Mouse (Mus musculus) midbrain, embryonic 11.5 days (tissue): ENCODE data around the gene Egln2. TPM values are rescaled to one million over a fixed set of nuclear protein-coding genes. Genes with fewer than 3 reads are reported as not detected.
A peak's percentile ranks its signal among the peaks of the same experiment; 100 is the strongest.

Experiments
- ATAC-seq: fragments of 200-750 bp; cut with Nextera tagmentation; 2 replicates; pipeline ENCODE4 v1.8.0; 2017; ENCODE audit warnings: moderate TSS enrichment, moderate library complexity; ENCODE audit not compliant: low FRiP score
- DNase-seq: peaks from one replicate; pipeline ENCODE4 v3.0.0; 2015; ENCODE audit warnings: low spot score; ENCODE audit errors: missing footprints
- H3K27ac ChIP-seq: fragments of 300-500 bp; sonication (generic); 2 replicates; pipeline ENCODE4 v1.5.1; 2014; ENCODE audit warnings: low read depth, low read length
- H3K27me3 ChIP-seq: fragments of 300-500 bp; sonication (generic); 2 replicates; pipeline ENCODE4 v1.6.1; 2014; ENCODE audit warnings: mild to moderate bottlenecking, low read length, moderate library complexity, mixed read lengths; ENCODE audit not compliant: control insufficient read depth, insufficient read depth
- H3K36me3 ChIP-seq: fragments of 300-500 bp; sonication (generic); 2 replicates; pipeline ENCODE4 v1.6.1; 2014; ENCODE audit warnings: mild to moderate bottlenecking, low read length, moderate library complexity, mixed read lengths; ENCODE audit not compliant: control insufficient read depth, insufficient read depth
- H3K4me1 ChIP-seq: fragments of 300-500 bp; sonication (generic); 2 replicates; pipeline ENCODE4 v1.6.1; 2014; ENCODE audit warnings: low read length; ENCODE audit not compliant: control insufficient read depth, insufficient read depth
- H3K4me2 ChIP-seq: fragments of 300-500 bp; sonication (generic); 2 replicates; pipeline ENCODE4 v1.6.1; 2014; ENCODE audit warnings: mild to moderate bottlenecking, moderate library complexity
- H3K4me3 ChIP-seq: fragments of 300-500 bp; sonication (generic); 2 replicates; pipeline ENCODE4 v1.5.1; 2014; ENCODE audit warnings: low read depth, low read length
- H3K9ac ChIP-seq: fragments of 300-500 bp; sonication (generic); 2 replicates; pipeline ENCODE4 v1.6.1; 2014; ENCODE audit warnings: low read length
- H3K9me3 ChIP-seq: fragments of 300-500 bp; sonication (generic); 2 replicates; pipeline ENCODE4 v1.6.1; 2016; ENCODE audit warnings: low read length; ENCODE audit not compliant: control insufficient read depth
- WGBS: fragments of 180-500 bp; shearing (Covaris S2); extraction: QIAGEN DNeasy Blood & Tissue Kit; methylation state at CpG from one replicate; pipeline ENCODE4 v1.1.7; 2014; 5-methylcytosine and 5-hydroxymethylcytosine counted together
- polyA plus RNA-seq: library from polyadenylated mRNA; unstranded; fragments of >200 nt; fragmentation: Nextera tagmentation; extraction: Ambion mirVana; gene quantifications from 2 replicates; pipeline ENCODE4 v1.2.1, GENCODE M21; 2014

The Egln2 gene
- polyA plus RNA-seq, 1 experiment from 2014 or later, result 43.5 TPM

DNA sequence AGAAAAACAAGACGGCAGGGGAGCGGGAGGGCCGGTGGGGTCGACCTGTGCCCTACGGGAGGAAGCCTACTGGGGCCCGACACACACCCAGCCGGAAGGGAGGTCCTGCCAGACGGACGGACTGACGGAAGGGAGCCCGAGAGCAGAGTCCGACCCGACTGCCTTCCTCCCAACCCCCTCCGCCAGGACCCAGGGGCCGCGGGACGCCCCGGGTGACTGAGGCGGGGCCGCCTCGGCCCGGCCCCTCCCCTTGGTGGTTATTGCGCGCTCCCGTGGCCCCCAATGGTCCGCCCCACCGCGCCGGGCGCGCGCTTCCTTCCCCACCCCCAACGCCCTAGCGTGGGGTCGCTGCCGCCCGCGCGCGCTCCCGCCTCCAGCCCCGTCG, 381 bp downstream of the Egln2 start:
- Histone ChIP-seq H3K27me3 (no peaks in the 10 kb centered on the region), H3K4me2 (peak overlapping the region; percentile 79), H3K4me1 (peaks cover 38% of the 10 kb centered on the region), H3K9ac (peak overlapping the region; percentile 86), H3K36me3 (peaks cover 5% of the 10 kb centered on the region; the same call in 1 of the 2 replicates), H3K4me3 (peak overlapping the region; percentile 78), H3K9me3 (no peaks in the 10 kb centered on the region), H3K27ac (peak overlapping the region; percentile 97)
- DNase-seq (peak; percentile 98), ATAC-seq (peak; percentile 85)
- 1% methylated on average over 24 of the region's 43 CpGs for WGBS

DNA sequence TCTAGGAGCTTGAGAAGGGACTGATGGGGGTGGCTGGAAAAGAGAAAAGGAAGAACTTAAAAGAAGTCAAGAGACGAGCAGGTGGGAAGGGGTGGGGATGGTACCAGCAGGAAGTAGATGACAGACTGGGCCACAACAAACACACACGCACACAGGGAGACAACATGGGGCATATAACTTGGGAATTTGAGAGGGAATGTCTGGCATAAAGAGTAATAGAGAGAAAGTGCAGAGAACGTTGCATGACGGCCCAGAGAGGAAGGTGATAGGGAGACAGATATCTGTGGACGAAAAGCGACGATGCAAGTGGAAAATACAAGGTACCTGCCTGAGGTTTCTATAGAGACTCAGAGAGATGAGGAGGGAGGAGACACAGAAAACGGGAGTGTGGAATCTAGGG, 906 bp downstream of the Egln2 start:
- Histone ChIP-seq H3K4me3 (peak overlapping the region; percentile 78), H3K9me3 (no peaks in the 10 kb centered on the region), H3K27ac (peak overlapping the region; percentile 97), H3K36me3 (peaks cover 5% of the 10 kb centered on the region; the same call in 1 of the 2 replicates), H3K9ac (peak overlapping the region; percentile 86), H3K4me1 (peaks cover 38% of the 10 kb centered on the region), H3K4me2 (peak overlapping the region; percentile 79), H3K27me3 (no peaks in the 10 kb centered on the region)
- DNase-seq, result no peak
- 5% methylated on average over 8 of the region's 8 CpGs for WGBS
- no peak for ATAC-seq

DNA sequence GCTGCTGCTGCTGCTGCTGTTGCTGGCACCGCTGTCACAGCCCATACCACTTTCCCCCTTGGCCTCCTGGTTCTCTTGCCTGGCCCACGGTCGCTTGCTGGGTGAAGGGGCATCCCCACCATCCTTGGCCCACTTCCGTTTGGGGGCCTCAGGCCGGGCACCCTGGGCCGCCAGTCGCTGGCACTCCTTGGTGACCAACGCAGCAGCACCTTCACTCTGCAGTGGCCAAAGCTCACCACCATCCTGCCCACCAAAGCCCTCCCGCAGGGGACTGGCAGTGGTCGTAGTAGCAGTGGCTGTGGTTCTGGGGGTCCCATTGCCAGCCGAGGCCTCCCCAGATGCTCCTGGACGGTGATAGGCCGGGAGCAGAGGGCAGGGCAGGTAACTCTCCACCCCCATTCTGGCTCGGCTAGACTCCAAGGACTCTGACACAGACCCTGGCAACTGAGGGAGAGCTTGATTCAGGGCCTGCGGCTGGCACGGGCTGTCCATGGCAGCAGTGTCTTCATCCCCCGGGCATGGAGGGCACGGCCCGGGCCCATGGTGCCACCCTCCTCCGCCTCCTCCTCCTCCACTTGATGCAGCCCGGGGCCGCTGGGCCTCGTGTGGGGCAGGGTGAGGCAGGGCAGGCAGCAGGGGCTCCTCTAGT, 1.5 kb downstream of the Egln2 start:
- ATAC-seq, result no peak
- peak overlapping the region; percentile 78 for H3K4me3 ChIP-seq
- H3K4me1 ChIP-seq, result peaks cover 38% of the 10 kb centered on the region
- DNase-seq, result peak; percentile 79
- H3K9ac ChIP-seq, result peak overlapping the region; percentile 86
- no peaks in the 10 kb centered on the region for H3K9me3 ChIP-seq
- 85% methylated on average over 22 of the region's 23 CpGs for WGBS
- no peak overlapping the region for H3K27ac ChIP-seq
- peak overlapping the region; percentile 79 for H3K4me2 ChIP-seq
- no peaks in the 10 kb centered on the region for H3K27me3 ChIP-seq
- peaks cover 5% of the 10 kb centered on the region; the same call in 1 of the 2 replicates for H3K36me3 ChIP-seq

DNA sequence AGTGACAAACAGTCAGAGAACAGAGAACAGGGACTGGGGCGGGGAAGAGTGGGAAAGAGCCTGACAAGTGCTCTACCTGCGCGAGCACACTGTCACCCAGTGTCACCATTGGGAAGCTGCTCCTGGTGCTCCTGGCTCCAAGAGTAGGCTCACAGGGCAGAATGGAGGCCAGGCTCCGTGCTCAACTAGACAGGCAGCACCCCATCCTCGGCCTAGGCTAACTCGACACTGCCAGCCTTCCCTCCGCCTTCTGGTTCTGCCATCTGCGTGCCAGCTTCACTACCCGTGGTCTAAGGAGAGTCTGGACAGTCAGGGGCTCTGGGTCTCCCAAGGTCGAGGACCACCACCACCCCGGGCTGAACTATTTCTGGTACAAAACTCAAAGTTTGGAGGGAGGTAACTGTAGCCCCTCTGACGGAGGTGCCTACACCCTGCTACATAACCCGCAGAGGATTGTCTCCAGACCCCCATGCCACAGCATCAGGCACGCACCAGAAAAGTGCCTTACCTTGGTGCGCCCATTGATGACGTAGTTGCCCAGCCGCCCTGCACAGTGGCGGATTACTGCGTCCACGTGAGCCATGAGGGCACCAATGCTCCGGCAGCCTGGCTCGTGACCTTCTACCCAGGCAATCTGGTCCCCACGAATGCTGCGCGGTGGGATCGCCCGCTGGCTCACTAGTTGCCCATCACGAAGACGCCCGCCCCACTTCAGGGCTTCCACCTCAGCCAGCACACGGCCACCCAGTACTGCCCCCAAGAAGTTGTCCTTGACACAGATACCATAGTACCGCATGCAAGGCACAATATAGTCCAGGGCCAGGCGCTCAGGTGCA, 2.3 kb downstream of the Egln2 start:
- peak; percentile 68 for DNase-seq
- H3K9me3 ChIP-seq, result no peaks in the 10 kb centered on the region

DNA sequence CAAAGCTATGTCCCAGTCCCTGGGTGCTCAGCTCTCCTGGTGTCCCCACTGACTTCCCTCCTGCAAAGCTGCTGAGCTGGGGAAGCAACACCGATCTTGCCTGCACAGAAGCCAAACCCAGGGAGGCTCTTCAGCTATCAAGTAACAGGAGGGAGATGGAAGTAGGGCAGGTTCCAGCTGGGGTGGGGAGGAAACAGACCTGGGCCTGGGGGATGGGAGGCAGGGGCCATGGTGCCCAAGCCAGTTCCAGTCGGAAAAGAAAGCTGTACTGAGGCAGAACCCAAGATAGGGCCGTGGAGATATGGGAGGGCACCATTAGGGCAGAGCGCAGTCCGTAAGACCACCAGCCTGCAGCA, 3.2 kb downstream of the Egln2 start:
- no peaks in the 10 kb centered on the region for H3K27me3 ChIP-seq
- no peaks in the 10 kb centered on the region for H3K9me3 ChIP-seq
- 90% methylated on average over 5 of the region's 5 CpGs for WGBS
- DNase-seq (no peak), ATAC-seq (no peak)
- H3K4me1 ChIP-seq, result peaks cover 38% of the 10 kb centered on the region
- peak overlapping the region; percentile 36; the same call in 1 of the 2 replicates for H3K9ac ChIP-seq
- H3K4me3 ChIP-seq, result no peak overlapping the region
- H3K27ac ChIP-seq, result no peak overlapping the region
- peaks cover 14% of the 10 kb centered on the region for H3K36me3 ChIP-seq
- peak overlapping the region; percentile 6 for H3K4me2 ChIP-seq

More for the DNA sequence above, 2.3 kb downstream of the Egln2 start:
- Histone ChIP-seq H3K4me1 (peaks cover 38% of the 10 kb centered on the region), H3K36me3 (peaks cover 8% of the 10 kb centered on the region), H3K4me3 (peak overlapping the region; percentile 78), H3K27me3 (no peaks in the 10 kb centered on the region), H3K4me2 (peak overlapping the region; percentile 79; the same call in 1 of the 2 replicates), H3K27ac (no peak overlapping the region), H3K9ac (peak overlapping the region; percentile 86)
- ATAC-seq, result no peak
- 86% methylated on average over 33 of the region's 33 CpGs for WGBS

DNA sequence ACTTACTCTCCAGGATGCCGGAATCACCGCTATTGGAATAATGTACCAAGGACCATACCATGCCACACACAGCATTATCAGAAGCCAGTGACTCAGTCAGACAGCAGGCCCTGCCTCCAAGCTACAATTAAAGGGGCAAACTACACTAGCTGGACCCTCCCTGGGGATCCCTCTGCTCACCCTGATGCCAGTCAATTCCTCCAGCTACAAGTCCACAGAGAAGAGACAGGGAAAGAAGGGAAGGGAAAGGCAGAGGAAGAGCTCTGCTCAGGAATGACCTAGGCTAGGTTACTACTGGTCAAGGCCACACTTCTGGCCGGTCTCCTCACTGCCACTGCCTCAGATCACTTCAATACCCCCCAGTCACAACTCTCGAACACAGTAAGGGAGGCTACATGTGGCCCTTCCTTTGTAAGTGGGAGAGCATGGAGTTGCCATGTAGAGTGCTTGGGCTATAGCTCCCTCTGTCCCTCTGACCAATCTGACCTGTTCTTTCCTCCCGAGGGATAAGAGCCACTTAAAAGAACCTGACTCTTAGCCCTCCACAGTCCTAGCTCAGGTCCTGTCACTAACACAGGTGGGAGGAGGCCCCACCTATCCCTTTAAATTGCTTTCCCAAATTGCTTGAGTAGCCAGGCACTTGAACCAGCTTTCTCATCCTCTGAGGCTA, 3.7 kb downstream of the Egln2 start:
- 95% methylated on average over 5 of the region's 5 CpGs for WGBS
- Histone ChIP-seq H3K27me3 (no peaks in the 10 kb centered on the region), H3K4me3 (peak overlapping the region; percentile 3; the same call in 1 of the 2 replicates), H3K4me2 (no peak overlapping the region), H3K27ac (no peak overlapping the region), H3K9ac (peak overlapping the region; percentile 16; the same call in 1 of the 2 replicates), H3K9me3 (no peaks in the 10 kb centered on the region), H3K4me1 (peaks cover 38% of the 10 kb centered on the region), H3K36me3 (peaks cover 17% of the 10 kb centered on the region)
- ATAC-seq, result no peak
- peak; percentile 33 for DNase-seq

DNA sequence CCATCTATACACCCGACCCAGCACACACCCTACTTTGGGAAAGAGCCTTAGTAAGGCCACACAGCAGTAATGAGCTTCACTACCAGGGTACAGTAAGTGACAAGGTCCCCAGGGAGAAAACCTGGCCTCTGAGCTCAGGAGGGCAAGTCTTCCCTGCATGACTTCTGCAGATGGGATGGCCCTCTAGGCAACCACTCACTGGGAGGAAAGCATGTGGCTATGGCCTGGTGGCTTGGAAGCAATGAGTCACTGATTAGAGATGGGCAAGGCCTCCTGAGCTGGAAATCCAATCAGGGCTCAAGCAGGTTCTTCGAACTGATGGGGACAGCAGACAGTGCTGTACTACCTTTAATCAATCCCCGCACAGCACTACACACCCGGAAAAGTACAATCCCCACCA, 4.9 kb downstream of the Egln2 start:
- peaks cover 33% of the 10 kb centered on the region for H3K4me1 ChIP-seq
- ATAC-seq (no peak), DNase-seq (no peak)
- no peak overlapping the region for H3K4me2 ChIP-seq
- H3K27ac ChIP-seq, result no peak overlapping the region
- no peak overlapping the region for H3K4me3 ChIP-seq
- H3K36me3 ChIP-seq, result peaks cover 17% of the 10 kb centered on the region
- WGBS, result 90% methylated on average over 4 of the region's 4 CpGs
- H3K9ac ChIP-seq, result peak overlapping the region; percentile 12; the same call in 1 of the 2 replicates
- H3K27me3 ChIP-seq, result no peaks in the 10 kb centered on the region
- H3K9me3 ChIP-seq, result no peaks in the 10 kb centered on the region

DNA sequence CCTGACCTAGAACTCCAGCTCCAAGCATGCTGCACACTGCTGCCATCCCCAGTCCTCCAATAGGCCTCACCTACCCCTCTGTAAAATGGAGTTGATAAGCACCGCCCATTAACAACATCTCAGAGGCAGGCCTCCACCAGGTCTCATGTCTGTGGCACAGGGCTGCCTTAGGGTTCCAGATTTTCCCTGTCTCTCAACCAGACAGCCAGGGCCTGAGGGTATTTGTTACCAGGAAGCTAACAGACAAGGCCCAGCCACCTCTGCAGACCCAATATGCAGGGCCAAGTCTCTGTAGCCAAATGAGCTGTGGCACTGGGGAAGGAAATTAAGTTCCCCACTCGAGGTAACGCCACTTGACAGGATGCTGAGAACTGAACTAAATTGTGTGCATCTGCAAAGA, 5.7 kb downstream of the Egln2 start:
- no peak overlapping the region for H3K4me2 ChIP-seq
- H3K27ac ChIP-seq, result no peak overlapping the region
- H3K4me1 ChIP-seq, result peaks cover 33% of the 10 kb centered on the region
- WGBS, result 94% methylated on average over 3 of the region's 3 CpGs
- H3K9me3 ChIP-seq, result no peaks in the 10 kb centered on the region
- H3K4me3 ChIP-seq, result no peak overlapping the region
- H3K27me3 ChIP-seq, result no peaks in the 10 kb centered on the region
- H3K9ac ChIP-seq, result no peak overlapping the region
- H3K36me3 ChIP-seq, result peaks cover 17% of the 10 kb centered on the region
- no peak for DNase-seq
- ATAC-seq, result no peak
